Mouse (Mus musculus): ENCODE data around the gene Mafg.

The Mafg gene

DNA sequence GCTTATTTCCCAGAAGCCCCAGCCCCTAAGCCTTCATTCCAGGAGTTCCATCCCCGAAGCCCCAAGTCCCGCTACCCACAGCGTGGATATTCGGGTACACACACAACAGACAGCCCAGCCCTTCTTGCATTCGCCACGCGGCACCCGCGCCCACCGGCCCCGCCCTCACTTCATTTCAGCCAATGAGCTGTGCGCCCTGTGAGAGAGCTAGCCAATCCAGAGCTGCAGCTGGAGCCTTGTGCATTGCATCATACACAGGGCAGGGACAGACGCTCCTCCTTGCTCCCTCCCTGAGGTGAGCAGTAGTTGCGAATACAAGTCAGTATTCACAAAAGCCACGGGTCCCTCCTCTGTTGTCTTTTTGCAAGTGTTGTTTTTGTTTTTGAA is 10.2 kb upstream of the Mafg start, which contains the start of gene Pycr1:
Pycr1 (minus strand) TSS at position 169 of the 387 bp plus-strand sequence.
- peak; percentile 95 to 96 for DNase-seq

DNA sequence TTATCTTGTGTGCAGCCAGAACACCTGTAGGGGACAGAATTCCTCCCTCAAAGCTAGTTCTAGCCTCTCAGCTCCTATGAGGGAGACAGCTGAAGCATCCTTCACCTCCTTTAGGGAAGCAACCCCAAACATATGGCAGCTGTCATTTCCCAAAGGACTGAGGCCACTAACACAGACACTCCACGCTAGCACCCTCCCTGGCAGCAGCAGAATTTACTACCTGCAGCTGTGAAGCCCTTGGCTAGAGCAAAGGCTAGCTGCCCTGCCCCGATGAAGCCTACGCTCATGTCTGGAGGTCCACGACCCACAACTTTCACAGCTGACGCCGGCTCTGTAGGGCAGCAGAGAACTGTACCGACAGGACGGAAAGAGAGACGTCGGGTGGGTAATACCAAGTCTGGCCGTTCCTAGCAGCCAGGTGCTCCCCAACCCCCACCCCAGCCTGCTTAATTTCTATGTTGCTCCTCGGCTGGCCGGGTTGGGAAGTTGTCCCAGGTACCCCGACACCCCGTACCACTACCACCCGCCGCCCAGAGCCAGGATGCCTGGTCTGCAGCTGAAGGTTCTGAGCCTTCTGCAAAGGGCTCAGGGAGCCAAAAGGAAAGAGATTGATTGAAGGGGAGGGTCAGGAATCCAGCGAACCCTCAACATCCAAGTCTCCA is 9.7 kb upstream of the Mafg start:
- DNase-seq: no peak

DNA sequence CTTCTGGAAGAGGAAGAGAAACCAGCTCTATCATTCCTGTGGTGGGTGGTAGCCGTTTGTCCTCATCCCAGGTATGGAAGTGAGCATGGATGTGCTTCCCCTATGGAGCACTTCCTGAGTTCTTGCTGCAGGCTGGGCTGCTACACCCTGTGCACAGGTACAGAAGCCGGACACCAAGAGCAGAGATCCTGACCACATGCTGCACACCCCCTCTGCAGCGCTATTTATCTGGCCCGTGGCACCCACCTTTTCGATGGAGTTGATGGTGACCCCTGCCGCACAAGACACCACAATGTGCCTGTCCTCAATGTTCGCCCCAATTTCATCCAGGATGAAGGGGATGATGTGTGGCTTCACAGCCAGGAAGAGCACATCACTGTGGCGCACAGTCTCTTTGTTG is 8.5 kb upstream of the Mafg start:
- no peak for DNase-seq

DNA sequence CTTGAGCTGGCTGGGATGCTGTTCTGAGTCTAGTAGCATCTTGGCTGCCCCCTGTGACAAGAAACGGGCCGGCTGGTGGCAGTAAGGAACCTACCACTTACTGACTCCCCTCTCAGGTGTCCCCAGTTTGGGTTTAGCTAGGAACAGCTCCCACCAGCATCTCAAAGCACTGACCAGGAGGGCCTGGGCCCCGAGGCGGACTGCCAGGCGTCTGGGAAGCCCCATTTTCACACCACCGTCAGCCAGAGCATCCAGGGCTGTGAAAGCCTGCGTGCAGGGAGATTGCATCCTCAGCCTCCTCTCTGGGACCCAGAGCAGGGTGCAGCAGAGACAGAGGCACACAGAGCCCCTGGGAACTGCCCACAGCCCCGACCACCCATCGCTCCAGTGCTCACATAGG is 7.9 kb upstream of the Mafg start:
- no peak for DNase-seq

DNA sequence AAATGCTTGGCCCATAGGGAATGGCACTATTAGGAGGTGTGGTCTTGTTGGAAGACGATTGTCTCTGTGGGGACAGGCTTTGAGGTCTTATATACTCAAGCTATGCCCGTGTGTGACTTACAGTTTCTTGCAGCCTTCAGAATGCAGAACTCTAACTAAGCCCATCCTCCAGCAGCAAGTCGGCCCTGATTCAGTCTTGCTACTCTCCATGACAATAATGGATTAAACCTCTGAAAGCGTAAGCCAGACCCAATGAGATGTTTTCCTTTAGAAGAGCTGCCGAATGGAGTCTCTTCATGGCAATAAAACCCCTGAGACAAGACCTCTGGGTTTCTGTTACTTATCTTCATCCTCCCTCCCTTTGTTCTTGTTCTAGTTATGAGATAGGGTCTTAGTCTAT is 1.4 kb upstream of the Mafg start:
- DNase-seq: no peak

DNA sequence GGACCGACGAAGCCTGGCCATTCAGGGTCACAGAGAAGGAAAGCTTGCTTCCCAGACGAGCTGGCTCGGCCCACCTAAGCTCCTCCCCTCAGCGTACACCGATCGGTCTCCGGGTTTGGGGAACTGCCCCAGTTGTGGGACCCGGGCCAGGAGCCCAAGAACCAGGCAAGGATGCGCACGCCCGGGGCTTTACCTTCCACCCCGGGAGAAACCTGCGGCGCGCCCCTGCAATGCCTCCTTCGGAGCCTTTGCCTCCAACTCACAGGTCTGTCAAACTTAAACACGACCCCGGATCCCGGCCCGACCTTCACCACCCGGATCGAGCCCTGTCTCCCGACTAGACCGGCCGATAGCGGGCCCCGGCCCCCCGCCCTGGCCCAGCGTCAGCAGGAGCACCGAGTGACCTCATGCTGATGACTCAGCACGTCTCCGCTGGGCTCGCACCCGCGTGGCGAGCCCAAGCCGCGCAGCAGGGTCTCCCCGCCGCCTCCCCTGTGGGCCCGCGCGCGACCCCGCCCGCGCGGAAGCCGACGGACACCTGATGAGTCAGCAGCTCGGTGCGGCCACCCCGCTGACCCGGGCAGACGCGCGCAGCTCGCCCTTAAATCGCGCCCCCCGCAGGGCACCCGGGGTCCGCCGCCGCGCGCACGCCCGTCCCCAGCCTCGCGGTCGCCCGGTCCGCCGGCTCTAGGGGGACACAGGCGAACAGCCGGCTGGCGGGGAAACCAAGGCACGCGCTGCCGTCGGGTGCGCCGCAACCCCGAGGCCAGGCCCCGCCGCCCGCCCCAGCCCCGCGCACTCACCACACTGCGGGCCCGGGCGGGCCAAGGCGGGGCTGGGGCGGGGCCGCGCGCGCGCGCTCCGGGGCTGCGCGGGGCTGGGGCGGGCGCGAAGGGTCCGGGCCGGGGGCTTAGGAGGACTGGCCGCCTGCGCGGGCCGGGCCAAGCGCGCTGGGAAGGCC is 561 bp downstream of the Mafg start:
- DNase-seq: peak; percentile 84 to 86

DNA sequence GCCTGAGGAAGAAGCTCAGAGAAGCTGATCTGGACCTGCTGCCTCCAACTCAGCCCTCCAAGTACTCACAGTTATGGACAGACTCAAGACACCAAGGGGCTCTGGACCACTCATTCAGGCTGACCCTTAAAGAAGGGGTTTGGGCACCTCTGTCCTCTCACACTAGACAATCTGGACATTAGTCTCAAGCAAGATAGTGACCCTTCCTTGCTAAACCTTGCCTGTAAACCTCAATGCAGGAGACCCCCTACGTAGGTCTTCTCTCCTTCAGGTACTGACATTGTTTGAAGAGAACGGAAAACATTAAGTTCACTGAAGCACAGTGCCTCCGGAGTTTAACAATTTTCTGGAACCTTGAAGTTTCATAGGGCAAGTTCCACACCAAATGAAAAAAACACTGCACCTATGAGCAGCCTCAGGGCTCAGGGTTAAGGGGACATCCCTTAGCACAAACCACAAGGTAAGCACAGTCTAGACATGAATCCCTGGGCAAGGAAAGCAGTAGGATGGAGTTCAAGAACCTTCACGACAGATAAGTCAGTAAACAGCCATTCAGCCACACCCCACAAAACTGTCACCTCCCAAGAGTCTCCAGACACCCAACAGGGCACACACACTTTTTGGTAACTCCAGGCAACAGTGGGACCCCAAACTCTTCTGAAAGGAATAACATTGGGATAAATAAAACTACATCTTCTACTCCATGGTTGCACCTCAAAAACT is 1.5 kb downstream of the Mafg start:
- DNase-seq: no peak

DNA sequence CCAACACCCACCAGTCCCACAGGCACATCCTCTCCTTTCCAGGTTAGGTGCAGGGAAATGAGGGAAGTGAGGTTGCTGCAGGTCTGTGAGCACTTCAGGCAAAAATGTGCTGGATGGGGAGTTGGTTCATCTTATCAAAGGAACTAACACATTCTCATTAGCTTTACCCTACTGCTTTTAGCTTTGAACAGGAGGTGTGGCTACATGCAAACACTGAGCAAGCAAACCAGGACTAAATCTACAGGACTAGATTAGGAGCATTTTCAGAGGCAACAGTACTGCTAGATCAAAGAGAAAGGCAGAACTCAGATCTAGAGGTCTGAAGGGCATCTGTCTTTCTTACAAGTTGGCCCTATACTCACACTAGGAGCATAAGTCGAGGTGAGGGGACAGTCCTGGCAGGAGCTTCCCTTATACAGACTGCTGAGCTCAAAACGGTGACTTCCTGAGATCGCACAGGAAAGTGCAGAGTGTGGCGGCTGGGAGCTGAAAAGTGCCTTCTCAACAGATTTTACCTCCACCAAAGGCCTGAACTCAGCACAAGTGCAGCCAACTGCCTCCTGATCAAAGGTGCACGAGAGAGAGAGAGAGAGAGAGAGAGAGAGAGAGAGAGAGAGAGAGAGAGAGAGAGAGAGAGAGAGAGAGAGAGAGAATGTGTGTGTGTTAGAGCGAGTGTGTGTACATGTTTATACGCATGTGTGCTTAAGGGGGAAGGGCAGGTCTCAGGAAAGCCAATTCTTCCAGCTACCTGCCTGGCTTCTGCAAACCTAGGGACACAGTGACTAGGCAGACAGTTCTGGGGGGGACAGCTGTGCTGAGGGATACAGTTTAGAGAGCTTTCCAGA is 2.3 kb downstream of the Mafg start:
- no peak for DNase-seq

DNA sequence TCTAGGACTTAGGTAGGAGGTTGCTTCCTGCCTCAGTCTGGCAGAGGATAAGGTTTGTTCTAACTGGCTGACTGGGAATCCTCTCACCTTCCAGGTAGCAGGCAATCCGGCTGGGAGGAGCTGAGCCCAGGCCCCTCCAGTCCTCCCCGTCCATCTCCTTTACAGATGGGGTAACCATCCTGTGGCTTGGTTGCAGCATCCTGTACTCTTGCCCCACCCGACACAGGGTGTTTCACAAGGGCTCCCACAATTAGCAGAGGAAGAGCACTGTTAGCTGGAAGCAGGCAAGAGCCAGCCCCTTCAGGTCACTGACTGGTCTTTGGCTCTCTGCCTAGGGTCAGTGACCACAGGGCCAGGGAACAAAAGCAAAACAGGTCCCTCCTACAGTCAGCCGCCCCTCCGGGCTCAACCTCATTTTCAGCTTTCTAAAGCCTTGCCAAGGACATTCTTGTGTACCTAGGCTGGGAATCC is 3.0 kb downstream of the Mafg start:
- peak; percentile 69 to 82 for DNase-seq

DNA sequence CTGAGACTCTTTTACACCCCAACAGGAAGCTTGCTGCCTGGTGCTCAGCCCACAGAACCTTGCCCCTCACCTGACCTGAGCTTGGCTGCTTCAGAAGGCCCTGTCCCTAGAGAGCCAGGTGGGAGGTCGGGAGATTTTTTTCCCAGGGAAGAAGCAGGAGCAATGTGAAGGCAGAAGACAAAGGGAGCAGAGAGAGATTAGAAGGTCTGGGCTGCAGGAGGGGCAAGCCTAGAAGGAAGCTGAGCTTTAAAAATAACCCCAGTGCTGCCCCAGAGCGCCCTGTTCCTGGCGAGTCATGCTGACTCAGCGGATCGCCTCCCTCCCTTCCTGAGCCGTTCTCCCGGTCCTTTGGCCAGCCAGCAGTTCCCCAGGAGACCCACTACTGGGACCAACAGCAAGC is 3.5 kb downstream of the Mafg start:
- peak; percentile 45 to 48 for DNase-seq

DNA sequence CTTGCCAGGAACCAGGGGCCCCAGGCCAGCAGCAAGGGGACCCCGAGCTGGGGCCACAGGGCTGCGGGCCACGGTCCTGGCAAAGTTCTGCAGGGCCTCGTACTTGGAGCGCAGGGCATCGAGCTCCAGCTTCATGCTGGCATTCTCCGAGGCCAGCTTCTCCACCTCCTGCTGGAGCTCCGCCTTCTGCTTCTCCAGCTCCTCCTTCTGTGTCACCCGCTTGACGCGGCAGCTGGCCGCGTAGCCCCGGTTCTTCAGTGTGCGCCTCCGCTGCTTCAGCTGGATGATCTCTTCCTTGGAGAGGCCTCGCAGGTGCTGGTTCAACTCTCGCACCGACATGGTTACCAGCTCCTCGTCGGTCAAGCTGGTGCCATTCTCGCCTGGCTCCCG is 4.1 kb downstream of the Mafg start:
- peak; percentile 56 to 61 for DNase-seq

DNA sequence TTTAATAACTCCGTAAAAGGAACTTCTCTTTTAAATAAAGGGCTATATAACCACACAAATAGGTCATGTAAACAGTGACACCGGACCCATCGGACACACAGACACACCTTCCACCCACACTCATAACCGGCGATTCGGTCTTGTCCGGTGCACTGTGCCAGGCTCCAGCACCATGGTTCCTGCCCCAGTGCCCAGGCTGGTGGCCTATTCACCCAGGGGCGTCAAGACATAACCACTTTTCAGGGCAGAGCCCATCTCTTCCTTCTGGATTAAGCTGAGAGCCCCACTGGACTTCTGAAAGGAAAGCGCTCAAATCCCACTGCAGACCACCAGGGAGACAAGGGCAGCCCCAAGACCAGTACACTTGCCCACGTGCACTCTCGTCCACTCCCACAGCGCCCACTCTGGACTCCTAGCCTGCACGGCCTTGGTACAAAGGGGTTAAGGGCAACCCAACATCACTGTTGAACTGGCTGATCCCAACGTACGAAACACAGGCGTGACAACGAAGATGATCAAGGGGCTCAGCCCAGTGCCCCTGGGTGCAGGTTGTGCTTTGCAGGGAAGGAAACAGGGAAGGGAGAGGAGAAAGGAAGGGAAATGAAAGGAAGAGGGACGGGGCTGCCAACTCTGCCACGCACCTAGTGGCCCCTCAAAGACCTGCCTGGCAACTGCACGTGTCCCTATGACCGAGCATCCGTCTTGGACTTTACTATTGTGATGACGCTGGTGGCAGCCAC is 4.6 kb downstream of the Mafg start:
- DNase-seq: no peak

DNA sequence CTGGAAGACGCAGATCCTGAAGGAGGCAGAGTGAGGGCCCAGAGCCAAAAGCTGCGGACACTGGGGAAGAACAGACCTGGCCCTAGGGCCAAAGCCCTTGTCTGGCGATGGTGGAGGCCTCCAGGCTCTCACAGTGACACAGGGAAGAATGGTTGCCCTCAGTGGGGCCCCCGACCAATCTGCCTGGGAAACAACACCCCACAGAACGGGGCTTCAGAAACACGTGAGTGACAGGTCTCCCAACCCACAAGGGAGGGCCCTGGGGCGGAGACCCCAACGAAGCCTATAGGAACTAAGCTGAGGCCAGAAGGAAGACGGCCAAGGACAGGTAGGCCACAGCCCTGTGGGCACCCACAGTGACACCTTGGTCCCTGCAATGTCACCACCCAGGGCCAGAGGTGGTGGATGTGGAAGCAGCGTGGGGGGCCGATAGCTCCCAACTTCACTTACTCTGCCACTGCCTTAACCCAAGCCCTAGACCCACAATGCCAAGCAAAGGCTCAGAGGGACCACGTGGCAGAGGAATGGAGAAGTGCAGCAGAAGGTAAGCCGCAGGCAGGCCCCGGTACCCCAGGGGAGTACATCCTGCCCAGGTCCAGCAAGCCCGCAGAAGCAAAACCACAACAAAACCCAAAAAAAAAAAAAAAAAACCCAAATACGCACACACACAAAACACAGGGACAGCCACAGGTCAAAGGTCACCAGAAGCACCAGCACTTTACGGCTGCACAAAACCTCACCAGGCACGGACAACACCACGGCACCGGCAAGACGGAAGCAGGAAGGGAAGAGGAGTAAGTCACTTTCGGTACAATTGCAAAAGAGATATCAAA is 5.7 kb downstream of the Mafg start:
- no peak for DNase-seq

DNA sequence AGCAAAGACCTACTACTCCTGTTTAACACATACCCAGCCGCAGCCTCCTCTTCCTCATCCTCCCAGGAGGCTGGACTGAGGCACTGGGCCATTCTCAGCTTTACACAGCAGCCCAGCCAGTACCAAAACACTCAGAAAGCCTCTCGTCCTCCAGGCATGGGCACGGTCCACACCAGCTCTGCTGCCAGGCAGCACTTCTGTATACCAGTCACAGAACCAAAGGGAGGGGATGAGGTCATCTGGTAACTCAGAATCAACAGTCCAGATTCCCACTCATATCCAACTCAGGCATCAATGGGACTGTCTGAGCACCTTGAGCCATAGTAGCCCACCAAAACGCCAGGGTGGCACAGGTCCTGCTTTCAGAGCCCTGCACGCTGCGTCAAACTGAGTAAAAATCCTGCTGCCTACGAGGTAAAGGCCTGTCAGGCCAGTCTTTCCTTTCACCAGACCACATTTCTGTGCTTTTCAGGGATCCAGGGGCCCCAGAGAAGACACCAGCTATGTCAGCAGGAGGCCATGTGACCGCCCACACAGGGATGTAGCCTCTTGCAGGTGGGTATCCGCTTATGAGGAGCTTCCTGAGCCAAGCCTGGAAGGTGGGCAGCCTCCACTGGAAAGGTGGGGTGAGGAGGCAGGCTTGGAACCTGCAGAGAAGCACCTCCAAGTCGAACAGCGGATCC is 6.5 kb downstream of the Mafg start:
- DNase-seq: no peak

DNA sequence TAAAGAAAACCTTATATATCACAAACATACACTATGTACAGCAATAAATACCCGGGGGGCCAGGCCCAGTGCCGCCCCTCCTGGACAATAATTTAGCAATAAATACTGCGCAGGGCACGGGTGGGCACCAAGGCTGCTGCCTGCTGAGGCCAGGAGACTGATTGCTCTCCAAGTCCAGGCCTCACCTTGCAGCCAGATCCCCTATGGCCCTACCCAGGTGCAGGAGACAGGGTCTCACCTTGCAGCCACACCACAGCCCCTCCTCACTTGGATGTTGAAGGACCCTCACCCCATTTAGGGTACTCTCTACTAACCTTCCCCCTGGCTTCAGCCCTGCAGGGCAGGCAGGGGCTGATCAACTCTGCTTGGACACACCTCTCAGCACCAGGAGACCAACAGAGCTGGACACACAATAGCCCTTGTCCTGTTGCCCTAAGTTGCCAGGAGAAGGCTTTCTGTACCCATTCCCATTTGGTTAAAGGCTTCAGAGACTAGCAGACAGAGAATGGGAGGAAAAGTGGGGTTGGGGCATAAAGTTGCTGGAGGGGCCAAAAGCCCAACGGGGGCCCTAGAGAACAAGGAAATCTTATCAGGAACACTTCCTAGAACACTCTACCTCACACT is 8.1 kb downstream of the Mafg start, which contains the start of gene Sirt7:
Sirt7 (minus strand) TSS at position 89 of the 624 bp plus-strand sequence.
- no peak for DNase-seq

DNA sequence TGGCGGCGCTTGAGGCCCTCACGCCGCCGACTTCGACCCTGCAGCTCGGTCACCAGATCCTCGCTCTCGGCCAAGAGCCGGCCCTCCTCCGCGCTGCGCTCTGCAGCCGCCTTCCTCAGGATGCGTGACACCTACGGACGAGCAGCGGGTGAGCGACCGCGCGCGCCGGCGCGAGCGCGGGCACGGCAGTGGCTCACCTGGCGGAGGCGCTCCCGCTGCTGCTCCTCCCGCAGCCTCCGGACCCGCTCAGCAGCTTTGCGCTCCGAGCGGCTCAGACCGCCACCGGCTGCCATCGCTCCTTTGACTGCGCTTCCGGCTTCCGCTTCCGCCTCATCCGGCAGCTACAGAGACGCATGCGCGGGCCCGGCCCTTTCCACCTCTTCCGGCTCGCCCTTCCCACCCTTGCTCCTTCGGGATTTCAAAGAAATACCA is 8.7 kb downstream of the Mafg start:
- peak; percentile 86 to 88 for DNase-seq

DNA sequence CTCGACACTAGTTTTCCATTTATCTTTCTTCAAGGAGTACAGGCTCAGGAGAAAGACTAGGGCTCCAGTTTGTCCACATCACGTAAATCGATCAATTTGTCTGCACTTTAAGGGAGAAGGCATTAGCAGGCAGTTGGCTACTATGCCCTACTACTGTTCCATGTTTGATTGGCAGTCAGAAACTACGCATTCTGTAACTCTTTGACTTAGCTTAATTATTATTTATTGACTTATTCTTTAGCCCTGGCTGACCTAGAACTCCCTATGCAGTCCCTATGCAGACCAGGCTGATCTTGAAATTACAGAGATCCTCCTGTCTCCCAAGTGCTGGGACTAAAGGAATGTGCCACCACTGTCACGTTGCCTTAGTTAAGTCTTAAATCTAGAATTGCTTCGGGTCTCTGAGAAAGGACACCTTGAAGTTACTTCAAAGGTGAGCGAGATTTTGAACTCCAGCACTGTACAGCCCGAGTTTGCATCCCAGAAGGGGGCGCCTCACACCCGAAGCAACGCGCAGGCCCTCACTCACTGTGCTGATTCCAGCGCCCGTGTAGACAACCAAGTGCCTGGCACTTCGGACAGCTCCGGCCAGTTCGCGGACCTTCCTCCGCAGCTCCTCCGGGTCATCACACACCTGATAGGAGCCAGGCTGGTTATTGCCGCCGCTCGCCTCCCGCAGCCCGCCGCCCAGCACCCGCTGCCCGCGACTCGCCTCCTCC is 9.3 kb downstream of the Mafg start:
- DNase-seq: peak; percentile 65 to 75

DNA sequence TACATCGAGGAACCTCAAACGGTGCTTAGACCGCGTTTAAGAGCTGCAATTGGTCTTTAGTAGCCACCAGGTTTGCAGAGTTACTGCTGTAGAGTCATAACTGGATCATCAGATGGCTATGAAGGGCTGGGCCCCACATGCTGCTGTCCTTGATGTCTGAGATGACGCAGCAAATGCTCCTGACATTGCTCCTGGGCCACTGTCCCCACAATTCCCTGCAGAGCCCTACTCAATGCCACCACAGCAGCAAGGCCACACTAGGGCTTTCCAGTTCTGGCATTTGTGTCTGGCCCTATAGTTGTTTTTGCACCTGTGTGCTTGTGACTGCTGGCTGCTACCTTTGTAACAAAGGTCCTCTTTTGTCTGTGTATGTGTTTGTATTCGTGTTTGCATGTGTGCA is 10.6 kb downstream of the Mafg start:
- DNase-seq: no peak

DNA sequence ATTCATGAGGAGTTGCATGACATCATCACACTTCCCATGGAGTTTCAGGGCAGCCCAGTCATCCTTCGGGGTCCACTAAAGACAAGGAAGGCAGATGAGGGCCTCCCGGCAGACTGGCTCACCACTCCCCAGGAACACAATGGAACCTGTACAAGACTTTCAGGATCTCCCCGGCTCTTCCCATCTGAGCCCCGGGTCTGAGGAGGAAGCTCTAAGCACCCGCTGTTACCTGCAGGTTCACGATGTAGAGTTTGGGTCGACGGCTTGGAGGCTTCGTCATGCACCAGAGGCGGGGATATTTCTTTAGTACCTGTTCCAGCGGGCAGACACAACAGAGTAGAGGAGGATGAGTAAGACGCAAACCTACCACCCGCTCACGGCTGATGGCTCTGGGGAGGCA is 13.2 kb downstream of the Mafg start:
- no peak for DNase-seq

Measured in lung, adult 18-20 months (tissue).